Mouse (Mus musculus) forebrain, embryonic 14.5 days (tissue): Measurements from ENCODE around the gene Cacnb4. TPM values are rescaled to one million over a fixed set of nuclear protein-coding genes. Genes with fewer than 3 reads are reported as not detected.

Experiments used
- ATAC-seq: fragments of 200-750 bp; cut with Nextera tagmentation; 2 replicates; pipeline ENCODE4 v1.8.0; 2017; ENCODE audit warnings: mild to moderate bottlenecking, moderate library complexity
- DNase-seq: peaks from one replicate; pipeline ENCODE4 v3.0.0-alpha.2; 2015; ENCODE audit warnings: low spot score
- H3K27ac ChIP-seq: fragments of 300-500 bp; sonication (generic); 2 replicates; pipeline ENCODE4 v1.5.1; 2014; ENCODE audit warnings: low read depth, mild to moderate bottlenecking, control low read depth, low read length, moderate library complexity
- H3K27me3 ChIP-seq: fragments of 300-500 bp; sonication (generic); replicated peaks from 2 replicates; pipeline ENCODE4 v1.6.1; 2014; ENCODE audit warnings: low read length, control low read depth, mixed read lengths; ENCODE audit not compliant: control insufficient read depth, insufficient read depth
- H3K36me3 ChIP-seq: fragments of 300-500 bp; sonication (generic); 2 replicates; pipeline ENCODE4 v1.6.1; 2014; ENCODE audit warnings: low read length, control low read depth; ENCODE audit not compliant: control insufficient read depth, insufficient read depth
- H3K4me1 ChIP-seq: fragments of 300-500 bp; sonication (generic); 2 replicates; pipeline ENCODE4 v1.6.1; 2014; ENCODE audit warnings: antibody characterized with exemption, low read length, control low read depth; ENCODE audit not compliant: control insufficient read depth, insufficient read depth
- H3K4me2 ChIP-seq: fragments of 300-500 bp; sonication (generic); 2 replicates; pipeline ENCODE4 v1.6.1; 2014; ENCODE audit warnings: mild to moderate bottlenecking, control low read depth, low read length
- H3K4me3 ChIP-seq: fragments of 300-500 bp; sonication (generic); 2 replicates; pipeline ENCODE4 v1.5.1; 2014; ENCODE audit warnings: low read depth, low read length, control low read depth
- H3K9ac ChIP-seq: fragments of 300-500 bp; sonication (generic); 2 replicates; pipeline ENCODE4 v1.6.1; 2014; ENCODE audit warnings: mild to moderate bottlenecking, low read length, control low read depth, moderate library complexity
- H3K9me3 ChIP-seq: fragments of 300-500 bp; sonication (generic); replicated peaks from 2 replicates; pipeline ENCODE4 v1.6.1; 2016; ENCODE audit warnings: low read length, control low read depth, mixed read lengths; ENCODE audit not compliant: control insufficient read depth
- WGBS: fragments of 180-500 bp; shearing (Covaris S2); extraction: QIAGEN DNeasy Blood & Tissue Kit; methylation state at CpG from one replicate; pipeline ENCODE4 v1.1.7; 2014; 5-methylcytosine and 5-hydroxymethylcytosine counted together
- polyA plus RNA-seq: library from polyadenylated mRNA; unstranded; fragments of >200 nt; fragmentation: Nextera tagmentation; extraction: Ambion mirVana; gene quantifications from 2 replicates; pipeline ENCODE4 v1.2.1, GENCODE M21; 2014

Gene Cacnb4
- polyA plus RNA-seq, 1 experiment from 2014 or later: 10.6 TPM

DNA sequence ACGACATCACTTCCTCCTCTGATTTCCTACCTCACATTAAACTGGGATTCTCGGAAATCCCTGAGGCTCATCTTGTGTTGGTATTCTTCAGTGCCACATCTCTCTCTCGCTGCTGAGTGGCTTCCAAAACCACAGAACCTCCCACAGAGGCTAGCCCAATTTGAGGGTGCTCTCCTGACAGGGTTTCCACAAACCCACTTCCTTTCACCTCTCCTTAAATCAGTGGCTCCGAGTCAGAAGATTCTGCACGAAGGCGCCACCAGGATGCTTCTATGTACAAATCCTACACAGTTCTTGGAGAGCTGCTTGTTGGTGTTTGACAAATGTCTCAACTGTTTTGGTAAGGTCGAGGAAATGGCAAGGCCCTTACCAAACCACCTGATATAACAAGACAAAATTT, 115.5 kb downstream of the Cacnb4 start:
- H3K4me2 ChIP-seq: no peak overlapping the region
- no peaks in the 10 kb centered on the region for H3K27me3 ChIP-seq
- no peaks in the 10 kb centered on the region; the same call in 1 of the 2 replicates for H3K4me1 ChIP-seq
- ATAC-seq: no peak
- no peak overlapping the region for H3K27ac ChIP-seq
- WGBS: 84% methylated on average over 7 of the region's 7 CpGs
- H3K9me3 ChIP-seq: no peaks in the 10 kb centered on the region
- H3K9ac ChIP-seq: no peak overlapping the region
- no peak overlapping the region for H3K4me3 ChIP-seq
- no peak for DNase-seq
- no peaks in the 10 kb centered on the region for H3K36me3 ChIP-seq

- Histone ChIP-seq H3K27me3 (no peaks in the 10 kb centered on the region), H3K9me3 (no peaks in the 10 kb centered on the region), H3K4me1 (no peaks in the 10 kb centered on the region; the same call in 1 of the 2 replicates), H3K4me3 (no peak overlapping the region), H3K27ac (no peak overlapping the region), H3K9ac (no peak overlapping the region), H3K36me3 (no peaks in the 10 kb centered on the region), H3K4me2 (no peak overlapping the region)
- 79% methylated on average over 2 of the region's 2 CpGs for WGBS
- ATAC-seq: no peak
- no peak for DNase-seq
Measured at GRCm38 (mm10) chr2:52560266-52560665, 116.4 kb downstream of the Cacnb4 start.

DNA sequence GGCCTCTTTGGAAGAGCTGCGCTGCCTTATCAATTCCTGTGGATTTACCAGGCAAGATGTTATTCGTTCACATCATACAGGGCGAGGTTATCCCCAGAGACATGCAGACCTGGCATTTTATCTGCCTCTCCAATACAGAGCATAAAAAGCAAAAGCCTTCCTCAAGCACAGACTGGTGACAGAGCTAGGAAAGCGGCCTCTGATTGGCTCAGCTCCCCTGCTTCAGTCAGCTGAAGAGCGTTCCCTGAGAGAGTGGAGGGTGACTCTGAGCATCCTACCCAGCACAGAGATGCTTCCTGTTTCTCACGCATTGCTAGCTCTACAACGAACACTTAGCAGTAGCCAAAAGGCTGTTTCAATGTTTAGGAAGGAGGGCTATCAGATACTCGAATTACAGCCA, 118.2 kb downstream of the Cacnb4 start:
- Histone ChIP-seq H3K27me3 (no peaks in the 10 kb centered on the region), H3K27ac (0 out of 2 replicates have a peak overlapping the region, but pooled peaks have one; percentile 40), H3K9ac (peak overlapping the region; percentile 62), H3K36me3 (no peaks in the 10 kb centered on the region), H3K9me3 (no peaks in the 10 kb centered on the region), H3K4me1 (no peaks in the 10 kb centered on the region; the same call in 1 of the 2 replicates), H3K4me2 (peak overlapping the region; percentile 56), H3K4me3 (peak overlapping the region; percentile 36)
- 31% methylated on average over 8 of the region's 8 CpGs for WGBS
- DNase-seq: peak; percentile 90
- ATAC-seq: peak; percentile 97

DNA sequence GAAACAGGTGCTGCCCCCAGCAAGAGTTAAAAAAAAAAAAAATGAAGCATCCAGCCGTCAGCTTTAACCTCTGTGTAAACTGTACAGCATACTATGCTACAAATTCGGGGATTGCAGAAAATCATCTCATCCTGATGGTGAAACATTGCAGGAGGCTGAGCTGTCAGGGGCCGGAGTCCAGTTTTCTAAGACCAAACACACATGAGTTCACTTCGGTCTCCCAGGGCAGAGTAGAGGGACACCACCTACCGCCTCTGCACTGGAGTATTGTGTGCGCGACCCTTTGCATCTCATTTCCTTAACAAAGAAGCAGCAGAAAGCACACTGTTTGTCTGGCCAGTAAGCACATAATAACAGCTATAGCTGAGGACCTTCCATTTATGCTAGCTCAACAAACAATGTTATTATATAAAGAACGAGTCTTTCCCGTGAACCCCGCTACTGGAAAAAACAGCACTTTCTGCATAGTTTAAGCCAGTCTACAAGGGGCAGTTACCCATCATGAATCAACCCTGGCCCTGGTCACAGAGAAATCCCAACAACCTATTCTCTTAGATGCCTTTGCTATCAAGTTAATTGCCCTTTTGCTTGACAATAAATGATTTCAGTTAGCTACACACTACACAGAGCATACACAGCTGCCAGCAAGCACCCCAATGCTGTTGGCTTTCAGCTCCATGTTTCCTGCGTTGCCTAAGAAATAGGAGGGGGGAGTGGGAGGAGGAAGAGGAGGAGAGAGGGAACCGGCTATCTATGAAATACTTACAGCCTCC, 118.9 kb downstream of the Cacnb4 start:
- ATAC-seq (peak; percentile 84), DNase-seq (peak; percentile 77)
- H3K27ac ChIP-seq: peak overlapping the region; percentile 62; the same call in 1 of the 2 replicates
- H3K36me3 ChIP-seq: no peaks in the 10 kb centered on the region
- 15% methylated on average over 12 of the region's 12 CpGs for WGBS
- H3K9me3 ChIP-seq: no peaks in the 10 kb centered on the region
- peak overlapping the region; percentile 36 for H3K4me3 ChIP-seq
- peak overlapping the region; percentile 62 for H3K9ac ChIP-seq
- no peaks in the 10 kb centered on the region for H3K27me3 ChIP-seq
- H3K4me1 ChIP-seq: no peaks in the 10 kb centered on the region; the same call in 1 of the 2 replicates
- peak overlapping the region; percentile 56 for H3K4me2 ChIP-seq

DNA sequence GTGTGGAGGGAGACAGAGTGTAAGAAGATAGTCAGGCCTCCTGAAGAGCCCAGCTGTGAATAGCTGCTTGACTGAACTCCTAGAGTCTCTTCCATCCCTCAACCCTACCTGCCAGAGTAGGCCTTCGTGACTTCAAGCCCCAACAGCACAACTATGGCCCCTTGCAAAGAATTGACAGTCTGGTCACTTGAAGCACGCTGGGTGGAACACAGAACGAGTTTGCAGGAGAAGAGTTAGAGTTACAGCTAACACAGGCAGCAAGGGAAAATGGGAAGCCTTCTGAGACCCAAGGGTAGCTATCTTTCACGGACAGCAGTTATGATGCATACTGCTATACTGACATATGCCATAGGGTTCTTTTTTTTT, 119.7 kb downstream of the Cacnb4 start:
- Histone ChIP-seq H3K27ac (no peak overlapping the region), H3K9me3 (no peaks in the 10 kb centered on the region), H3K4me2 (peak overlapping the region; percentile 56), H3K4me3 (peak overlapping the region; percentile 36), H3K9ac (peak overlapping the region; percentile 62; the same call in 1 of the 2 replicates), H3K27me3 (no peaks in the 10 kb centered on the region), H3K4me1 (no peaks in the 10 kb centered on the region; the same call in 1 of the 2 replicates), H3K36me3 (no peaks in the 10 kb centered on the region)
- 84% methylated on average over 4 of the region's 4 CpGs for WGBS
- DNase-seq: no peak
- ATAC-seq: no peak

DNA sequence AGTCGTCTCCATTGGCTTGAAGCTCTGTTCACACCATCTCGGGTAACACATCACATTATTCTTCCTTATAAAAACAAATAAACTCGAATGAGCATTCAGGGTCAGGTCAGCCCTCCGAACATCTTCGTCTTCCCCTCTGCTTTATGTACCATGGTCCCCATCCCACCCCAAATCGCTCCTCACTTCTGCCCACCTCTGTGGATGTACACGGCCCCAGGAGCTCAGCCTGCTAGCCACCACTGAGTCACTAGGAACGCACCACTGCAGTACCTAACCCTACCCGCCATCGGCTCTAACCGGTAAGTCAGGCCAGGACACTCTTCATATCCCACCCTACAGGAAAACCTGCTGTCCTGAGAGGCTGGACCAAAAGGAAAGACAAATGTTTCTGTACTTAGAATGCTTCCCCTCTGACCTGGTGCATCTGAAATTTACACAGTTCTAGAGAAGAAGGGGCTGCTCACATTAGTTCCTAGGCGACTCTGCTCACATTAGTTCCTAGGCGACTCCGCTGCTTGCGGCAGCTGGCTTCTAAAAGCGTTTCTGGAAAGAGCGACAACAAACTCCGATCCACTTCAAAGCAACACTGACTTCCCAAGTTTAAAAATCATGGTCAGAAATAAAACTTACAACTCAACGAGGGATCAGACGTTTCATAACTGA, 120.2 kb downstream of the Cacnb4 start:
- H3K9me3 ChIP-seq: no peaks in the 10 kb centered on the region
- H3K27ac ChIP-seq: no peak overlapping the region
- DNase-seq (no peak), ATAC-seq (no peak)
- peak overlapping the region; percentile 6; the same call in 1 of the 2 replicates for H3K9ac ChIP-seq
- no peaks in the 10 kb centered on the region; the same call in 1 of the 2 replicates for H3K4me1 ChIP-seq
- no peaks in the 10 kb centered on the region for H3K36me3 ChIP-seq
- H3K4me3 ChIP-seq: peak overlapping the region; percentile 36
- 88% methylated on average over 20 of the region's 20 CpGs for WGBS
- peak overlapping the region; percentile 56 for H3K4me2 ChIP-seq
- H3K27me3 ChIP-seq: no peaks in the 10 kb centered on the region

DNA sequence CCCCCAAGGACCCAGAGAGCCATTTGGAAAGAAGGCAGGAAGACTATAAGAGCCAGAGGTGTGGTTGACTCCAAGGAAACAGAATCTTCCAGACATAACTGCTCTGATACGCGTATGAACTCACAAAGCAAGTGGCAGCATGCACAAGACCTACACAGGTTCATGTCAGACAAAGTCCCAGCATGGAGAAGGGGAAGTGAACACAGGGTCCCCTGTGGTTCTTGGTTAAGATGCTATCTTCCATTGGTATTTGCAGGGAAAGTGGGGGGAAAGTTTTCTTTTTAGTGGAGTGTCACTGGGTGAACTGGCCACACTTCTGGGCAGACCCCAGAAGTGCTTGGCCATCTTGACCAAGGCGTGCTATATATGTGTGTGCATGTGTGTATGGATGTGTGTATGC, 128.2 kb downstream of the Cacnb4 start:
- no peak for DNase-seq
- Histone ChIP-seq H3K27me3 (no peaks in the 10 kb centered on the region), H3K4me2 (no peak overlapping the region), H3K4me3 (no peak overlapping the region), H3K9ac (no peak overlapping the region), H3K36me3 (no peaks in the 10 kb centered on the region), H3K9me3 (no peaks in the 10 kb centered on the region), H3K27ac (no peak overlapping the region), H3K4me1 (no peaks in the 10 kb centered on the region)
- ATAC-seq: no peak
- 93% methylated on average over 3 of the region's 3 CpGs for WGBS

- no peaks in the 10 kb centered on the region for H3K9me3 ChIP-seq
- H3K27me3 ChIP-seq: no peaks in the 10 kb centered on the region
- no peaks in the 10 kb centered on the region for H3K4me1 ChIP-seq
- H3K4me3 ChIP-seq: no peak overlapping the region
- no peak overlapping the region for H3K27ac ChIP-seq
- no peak overlapping the region for H3K4me2 ChIP-seq
- no peak overlapping the region for H3K9ac ChIP-seq
- H3K36me3 ChIP-seq: no peaks in the 10 kb centered on the region
- ATAC-seq (no peak), DNase-seq (no peak)
- 82% methylated on average over 11 of the region's 11 CpGs for WGBS
Measured at GRCm38 (mm10) chr2:52547331-52547730, 129.3 kb downstream of the Cacnb4 start.

DNA sequence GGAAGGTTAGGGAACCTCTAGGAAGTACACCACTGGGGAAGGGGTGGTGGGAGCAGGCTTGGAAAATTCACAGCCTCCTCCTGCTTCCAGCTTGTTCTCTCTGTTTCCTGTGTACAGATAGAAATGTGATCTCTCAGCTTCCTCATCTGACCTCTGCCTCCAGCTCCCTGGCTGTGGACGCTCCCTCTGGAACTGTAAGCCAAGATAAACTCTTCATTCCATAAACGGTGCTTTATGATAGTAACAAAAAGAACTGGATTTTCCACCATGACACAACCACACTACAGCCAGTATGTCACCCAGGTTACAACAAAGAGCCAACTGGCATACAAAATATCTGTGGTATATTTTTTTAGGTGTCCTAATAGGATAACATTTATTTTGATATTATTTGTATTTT, 132.1 kb downstream of the Cacnb4 start:
- H3K4me3 ChIP-seq: no peak overlapping the region
- H3K27ac ChIP-seq: no peak overlapping the region
- no peaks in the 10 kb centered on the region for H3K9me3 ChIP-seq
- no peaks in the 10 kb centered on the region for H3K27me3 ChIP-seq
- H3K9ac ChIP-seq: no peak overlapping the region
- DNase-seq (no peak), ATAC-seq (no peak)
- H3K4me1 ChIP-seq: no peaks in the 10 kb centered on the region
- no peak overlapping the region for H3K4me2 ChIP-seq
- 91% methylated on average over 2 of the region's 2 CpGs for WGBS
- H3K36me3 ChIP-seq: no peaks in the 10 kb centered on the region
